8 mouse cellular contexts compared by ENCODE assay signal in genomic region chr2:79428569-79429104, GRCm38 (mm10). TPM values are rescaled to one million over a fixed set of nuclear protein-coding genes. Genes with fewer than 3 reads are reported as not detected.
DNase-seq lines count a peak whose midpoint lies in the region; ATAC-seq and TF ChIP-seq lines count a peak whose summit lies in the region.

No protein-coding gene starts in this region.

- TF ChIP-seq CTCF in left cerebral cortex, adult 2 months (IDR thresholded peaks at IDR 0.05): no peak
- no peak for TF ChIP-seq CTCF in kidney, postnatal 0 days (IDR thresholded peaks at IDR 0.05; ENCODE audit: low read depth)

- no peak overlapping the region; the same call in 1 of the 2 replicates for H3K27ac ChIP-seq in left cerebral cortex, adult 2 months
- H3K27ac ChIP-seq in kidney, postnatal 0 days: no peak overlapping the region
- no peak overlapping the region for H3K27ac ChIP-seq in stomach, embryonic 14.5 days (ENCODE audit: low read length)

- H3K4me1 ChIP-seq in kidney, postnatal 0 days (replicated peaks; ENCODE audit: insufficient read depth, low read length): 0 out of 2 replicates have a peak, but pooled peaks cover 3% of the 10 kb centered on the region
- peaks cover 4% of the 10 kb centered on the region; the same call in 1 of the 2 replicates for H3K4me1 ChIP-seq in stomach, embryonic 14.5 days (ENCODE audit: control insufficient read depth, insufficient read depth, low read length)

- ATAC-seq in kidney, postnatal 0 days (replicated peaks; ENCODE audit: low FRiP score, low read depth): peak; percentile 72; the same call in 1 of the 2 replicates
- peak; percentile 79 for ATAC-seq in megakaryocyte, adult 5-6 weeks (ENCODE audit: poor library complexity, severe bottlenecking)
- peak; percentile 63; the same call in 1 of the 2 replicates for ATAC-seq in stomach, embryonic 14.5 days (ENCODE audit: insufficient number of reproducible peaks, insufficient read depth, low FRiP score, low read depth)

- peak overlapping the region; percentile 35 for H3K9ac ChIP-seq in kidney, postnatal 0 days (ENCODE audit: low read depth, low read length)
- no peak overlapping the region for H3K9ac ChIP-seq in stomach, embryonic 14.5 days (replicated peaks; ENCODE audit: low read depth, low read length)

- peak; percentile 22 to 49 for DNase-seq in left cerebral cortex, adult 2 months (ENCODE audit: extremely low spot score in 1 of 2, low spot score in 2 of 2)
- no peak for DNase-seq in left cerebral cortex, adult 11 months (ENCODE audit: low spot score)
- peak; percentile 53 to 55 for DNase-seq in cerebellum, postnatal 36 days
- peak; percentile 9 for DNase-seq in heart, adult 8-10 months (ENCODE audit: low spot score)
- peak; percentile 24 for DNase-seq in kidney, postnatal 0 days (ENCODE audit: low spot score)
- DNase-seq in spleen, postnatal 14 days (ENCODE audit: low spot score in 2 of 2): no peak

- H3K4me3 ChIP-seq in left cerebral cortex, adult 2 months: peak overlapping the region; percentile 48
- H3K4me3 ChIP-seq in kidney, postnatal 0 days (replicated peaks; ENCODE audit: low read depth, low read length): peak overlapping the region; percentile 46
- peak overlapping the region; percentile 35 for H3K4me3 ChIP-seq in stomach, embryonic 14.5 days (ENCODE audit: low read depth, low read length)

- H3K27me3 ChIP-seq in kidney, postnatal 0 days (ENCODE audit: insufficient read depth, low read length): no peaks in the 10 kb centered on the region
- no peaks in the 10 kb centered on the region for H3K27me3 ChIP-seq in stomach, embryonic 14.5 days (ENCODE audit: control insufficient read depth, insufficient read depth, low read length)

- H3K9me3 ChIP-seq in kidney, postnatal 0 days (replicated peaks; ENCODE audit: low read length): no peaks in the 10 kb centered on the region
- no peaks in the 10 kb centered on the region for H3K9me3 ChIP-seq in stomach, embryonic 14.5 days (ENCODE audit: control insufficient read depth, low read depth, low read length)

- intact Hi-C loops in left cerebral cortex, adult 2 months (cut with DNase I): no loop called here

- no peaks in the 10 kb centered on the region for H3K36me3 ChIP-seq in kidney, postnatal 0 days (ENCODE audit: insufficient read depth, low read length)
- no peaks in the 10 kb centered on the region for H3K36me3 ChIP-seq in stomach, embryonic 14.5 days (ENCODE audit: control insufficient read depth, insufficient read depth, low read length)

- WGBS in kidney, postnatal 0 days: 1% methylated on average over 35 of the region's 35 CpGs
- 1% methylated on average over 35 of the region's 35 CpGs for WGBS in stomach, embryonic 14.5 days

- H3K4me2 ChIP-seq in kidney, postnatal 0 days (ENCODE audit: low read length): peak overlapping the region; percentile 90
- H3K4me2 ChIP-seq in stomach, embryonic 14.5 days (replicated peaks; ENCODE audit: low read depth, low read length): peak overlapping the region; percentile 84

RNA-seq across cellular contexts. Expression of gene Neurod1, which starts 27.9 kb away (rescaled TPM):
- total RNA-seq in left cerebral cortex, adult 2 months (2021): 10 to 100 TPM; 16.7 to 17.3 TPM
- total RNA-seq in heart, adult 8-10 months (2022): not detected
- polyA plus RNA-seq in kidney, postnatal 0 days (2015; fragmentation: Nextera tagmentation; extraction: Ambion mirVana): not detected in 2 replicates
- total RNA-seq in megakaryocyte, adult 5-6 weeks (2015): not detected in 2 replicates
- total RNA-seq in megakaryocyte, adult 5-6 weeks (2017): not detected in 2 replicates
- 0.09 and 0.56 TPM in 2 replicates for polyA plus RNA-seq in stomach, embryonic 14.5 days (2014; fragmentation: Nextera tagmentation; extraction: Ambion mirVana)

RNA-seq across cellular contexts. Expression of gene Cerkl, which starts 27.9 kb away (rescaled TPM):
- 1 to 10 TPM; 5.6 to 6.3 TPM for total RNA-seq in left cerebral cortex, adult 2 months (2021)
- total RNA-seq in heart, adult 8-10 months (2022): 1 to 10 TPM in 2 of 4 experiments, under 1 TPM in 2; 0.27 to 1.9 (median 1.2) TPM
- 1.9 and 2.1 TPM in 2 replicates for polyA plus RNA-seq in kidney, postnatal 0 days (2015; fragmentation: Nextera tagmentation; extraction: Ambion mirVana)
- total RNA-seq in megakaryocyte, adult 5-6 weeks (2015): 3.4 and 3.9 TPM in 2 replicates
- 6.1 and 12.8 TPM in 2 replicates for total RNA-seq in megakaryocyte, adult 5-6 weeks (2017)
- polyA plus RNA-seq in stomach, embryonic 14.5 days (2014; fragmentation: Nextera tagmentation; extraction: Ambion mirVana): 0.50 and 1.4 TPM in 2 replicates

Comparison
In these comparisons a context has a peak if more than half of its experiments do, and no peak if none do; other contexts are left out.
1. DNase-seq: peak in left cerebral cortex, adult 2 months (2 of 2), cerebellum, postnatal 36 days (2 of 2), heart, adult 8-10 months (single experiment) and kidney, postnatal 0 days (single experiment); none in left cerebral cortex, adult 11 months (single experiment) and spleen, postnatal 14 days (0 of 2).
2. RNA of gene Neurod1, which starts 27.9 kb away (total RNA-seq): 16.7 to 17.3 TPM in left cerebral cortex, adult 2 months; not detected in heart, adult 8-10 months and not detected in megakaryocyte, adult 5-6 weeks; every median in the first group is over 10 times any median in the second.
3. Peak in every context shown above with its lines, with median percentiles within 50 percentile points of each other: H3K4me3 ChIP-seq and ATAC-seq.